Mouse (Mus musculus): Measurements from ENCODE around the gene Plpp3.

- TF ChIP-seq CTCF (IDR thresholded peaks at IDR 0.05; ENCODE audit: borderline replicate concordance, extremely low read depth, insufficient read depth, insufficient read length) (no peak), POLR2A (IDR thresholded peaks at IDR 0.05; ENCODE audit: borderline replicate concordance, extremely low read depth, insufficient read depth, insufficient read length, poor library complexity, severe bottlenecking) (no peak)
Measured at GRCm38 (mm10) chr4:105108641-105109198, 48.4 kb upstream of the Plpp3 start.

All from brain, embryonic 14.5 days (tissue).